Mouse (Mus musculus): ENCODE data around the gene Pyroxd2.
A peak's percentile ranks its signal among the peaks of the same experiment; 100 is the strongest.

Gene Pyroxd2

DNA sequence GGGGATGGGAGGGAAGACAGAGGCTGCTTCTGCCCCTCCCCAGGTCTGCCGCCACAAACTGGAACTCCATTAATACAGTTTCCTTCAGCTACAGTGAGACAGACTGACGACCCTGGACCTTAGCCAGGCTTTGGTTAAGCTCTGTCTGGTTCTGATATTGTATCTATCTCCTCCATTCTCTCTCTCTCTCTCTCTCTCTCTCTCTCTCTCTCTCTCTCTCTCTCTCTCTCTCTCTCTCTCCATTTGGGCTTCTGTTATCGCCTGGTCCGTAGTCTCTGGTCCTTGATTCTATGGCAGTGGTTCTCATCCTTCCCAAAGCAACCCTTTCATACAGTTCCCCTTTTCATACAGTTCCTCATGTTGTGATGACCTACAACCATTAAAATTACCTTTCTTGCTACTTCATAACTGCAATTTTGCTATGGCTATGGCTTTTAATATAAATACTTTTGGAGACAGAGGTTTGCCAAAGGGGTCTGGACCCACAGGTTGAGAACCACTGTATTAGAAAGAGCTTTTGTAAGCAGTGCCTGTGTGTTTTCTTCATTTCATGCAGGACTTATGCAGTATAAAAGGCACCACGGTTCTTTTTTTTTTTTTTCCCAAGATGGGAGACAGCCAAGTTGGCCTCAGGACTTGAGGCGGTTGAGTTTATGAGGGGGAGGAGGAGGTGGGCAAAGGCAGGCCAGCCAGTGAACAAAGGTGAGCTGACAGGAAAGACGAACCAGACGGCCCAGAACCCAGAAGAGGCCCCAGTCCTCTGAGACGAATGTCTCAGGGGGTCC is 7.3 kb downstream of the Pyroxd2 start:
- no peak for DNase-seq

DNA sequence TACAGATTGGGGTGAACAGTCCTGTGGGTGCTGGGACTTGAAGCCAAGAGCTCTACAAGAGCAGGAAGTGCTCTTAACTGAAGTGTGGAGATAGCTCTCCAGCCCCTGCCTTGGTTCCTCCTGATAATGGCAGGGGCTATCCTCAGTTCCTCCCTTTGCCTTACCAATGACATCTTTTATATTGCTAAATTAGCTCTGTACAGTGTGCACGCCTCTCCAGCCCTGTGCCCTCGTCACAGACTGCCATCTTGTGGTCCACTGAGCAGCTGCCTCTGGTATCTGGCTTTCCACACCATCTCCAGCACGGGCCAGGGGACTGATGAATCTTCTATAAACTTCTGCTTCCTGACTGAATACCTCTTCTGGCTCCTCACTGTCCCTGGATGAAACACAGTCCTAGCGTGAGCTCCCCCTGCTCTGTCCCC is 8.4 kb downstream of the Pyroxd2 start:
- DNase-seq, result peak; percentile 57

DNA sequence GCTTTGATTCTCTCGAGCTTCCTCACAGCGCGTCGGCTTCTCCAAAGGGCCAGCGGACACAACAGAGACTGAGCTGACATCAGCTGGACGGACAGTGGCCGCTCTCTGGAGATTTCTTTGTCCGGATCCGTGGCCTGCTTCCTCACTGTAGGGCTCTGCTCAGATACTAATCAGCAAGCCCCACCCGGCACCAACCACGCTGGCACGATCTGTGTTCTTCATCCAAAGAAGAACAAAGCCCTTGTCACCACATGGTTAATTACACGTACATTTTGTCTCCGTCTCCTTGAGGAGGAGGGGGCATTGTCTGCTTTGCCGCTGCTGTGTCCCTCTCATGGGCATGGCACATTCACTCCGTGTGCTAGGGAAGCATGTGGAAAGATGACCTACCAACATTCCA is 9.3 kb downstream of the Pyroxd2 start:
- no peak for DNase-seq

DNA sequence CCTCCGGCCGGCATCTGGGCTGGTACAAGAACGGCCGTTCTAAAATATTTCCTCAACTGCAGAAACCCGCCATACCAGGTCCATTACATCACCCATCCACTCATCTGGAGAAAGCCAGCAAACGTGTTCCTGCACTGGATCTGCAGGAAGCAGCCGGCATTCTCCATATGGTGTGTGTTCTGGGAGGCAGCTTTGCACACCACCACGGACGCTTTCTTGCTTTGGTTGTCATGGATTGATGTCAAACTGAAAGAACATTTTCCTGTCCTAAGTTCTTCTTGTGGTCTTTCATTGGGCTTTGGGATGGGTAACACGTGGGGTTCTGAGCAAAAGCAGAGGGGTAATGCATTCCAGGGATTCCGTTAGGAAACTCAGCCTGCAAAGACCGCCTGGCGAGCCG is 10.7 kb downstream of the Pyroxd2 start:
- no peak for DNase-seq

DNA sequence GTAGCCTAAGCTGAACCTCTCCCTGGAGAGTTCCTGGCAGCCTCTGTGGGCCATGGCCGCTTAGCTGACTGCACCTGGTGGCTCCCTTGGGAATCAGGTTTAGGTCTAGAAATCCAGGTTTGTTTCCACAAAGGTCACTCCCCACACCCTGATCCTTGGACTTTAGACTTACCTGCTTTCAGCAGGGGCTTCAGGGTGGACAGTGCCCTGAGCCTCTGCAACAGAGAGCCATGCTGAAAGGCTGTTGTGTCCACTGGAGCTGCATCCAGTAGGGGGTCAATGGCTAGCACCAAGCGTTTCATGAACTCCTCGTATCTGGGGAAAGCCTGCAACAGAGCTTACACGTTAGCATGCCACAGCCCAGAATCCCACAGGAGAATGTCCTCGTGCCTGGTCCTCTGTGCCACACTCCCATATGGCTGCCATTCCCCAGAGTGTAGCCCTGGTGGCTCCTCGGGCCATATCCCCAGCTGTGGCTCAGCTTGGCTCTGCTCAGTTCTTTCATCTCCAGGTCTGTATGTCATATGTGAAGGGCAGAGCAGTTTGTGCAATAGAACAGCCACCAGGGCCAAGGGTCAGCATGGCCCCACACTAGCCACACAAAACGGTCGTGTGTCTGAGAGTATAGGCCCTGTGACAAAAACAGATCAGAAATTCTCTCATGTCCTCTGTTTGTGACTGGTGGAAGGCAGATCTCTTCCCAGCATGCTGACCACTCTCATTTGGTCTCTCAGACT is 12.2 kb downstream of the Pyroxd2 start:
- DNase-seq, result no peak

DNA sequence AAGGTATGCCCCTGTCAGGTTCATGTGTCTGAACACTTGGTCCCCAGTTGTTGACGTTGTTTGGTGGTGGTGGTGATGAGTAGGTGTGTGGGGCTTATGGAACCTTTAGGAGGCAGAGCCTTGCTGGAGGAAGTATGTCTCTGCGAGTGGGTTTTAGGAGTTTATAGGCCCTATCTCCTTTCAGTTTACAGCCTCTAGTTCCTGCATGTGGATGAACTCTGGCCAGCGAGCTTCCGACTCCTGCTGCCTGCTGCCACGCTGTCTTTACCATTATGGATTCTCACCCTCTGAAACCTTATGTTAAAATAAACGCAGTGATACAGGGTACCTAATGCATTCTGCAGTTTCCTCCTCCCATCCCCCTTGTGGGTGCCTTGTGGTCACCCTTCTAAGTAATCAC is 12.8 kb downstream of the Pyroxd2 start:
- no peak for DNase-seq

DNA sequence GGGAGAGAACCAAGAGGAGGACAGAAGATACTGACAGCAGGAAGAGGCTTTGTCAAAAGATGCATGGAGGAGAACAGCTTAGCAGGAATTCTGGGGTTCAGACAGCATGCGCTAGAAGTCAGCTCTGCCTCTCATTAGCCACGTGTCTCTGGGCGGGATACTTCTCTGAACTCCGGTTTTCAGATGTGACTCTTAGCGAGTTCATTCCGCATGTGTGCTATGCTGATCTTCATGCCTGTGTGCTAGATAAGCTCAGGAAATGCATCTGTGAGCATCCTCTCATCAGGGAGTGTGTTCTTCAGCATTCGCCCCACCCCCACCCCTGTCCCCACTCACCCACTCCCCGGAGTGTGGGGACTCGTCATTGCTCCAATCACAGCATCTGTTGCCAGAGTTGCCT is 14.8 kb downstream of the Pyroxd2 start:
- no peak for DNase-seq

DNA sequence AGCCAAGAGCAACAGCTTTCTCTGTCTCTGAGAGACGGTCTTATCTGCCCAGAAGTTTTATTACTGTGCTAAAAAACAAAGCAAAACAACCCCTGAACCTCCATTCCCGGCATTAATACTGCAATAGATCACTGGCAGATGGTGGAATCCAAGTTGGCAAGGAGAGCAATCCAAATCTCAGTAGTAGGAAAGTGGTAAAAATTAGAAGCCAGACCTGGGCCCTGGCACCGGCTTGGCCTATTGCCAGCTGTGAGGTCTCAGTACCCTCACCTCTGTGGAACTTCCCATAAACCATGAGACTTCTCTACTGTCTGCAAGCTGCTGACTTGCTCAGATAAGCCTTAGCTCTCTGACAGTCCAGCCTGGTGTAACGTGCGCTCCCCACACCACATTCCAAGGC is 17.6 kb downstream of the Pyroxd2 start:
- no peak for DNase-seq

DNA sequence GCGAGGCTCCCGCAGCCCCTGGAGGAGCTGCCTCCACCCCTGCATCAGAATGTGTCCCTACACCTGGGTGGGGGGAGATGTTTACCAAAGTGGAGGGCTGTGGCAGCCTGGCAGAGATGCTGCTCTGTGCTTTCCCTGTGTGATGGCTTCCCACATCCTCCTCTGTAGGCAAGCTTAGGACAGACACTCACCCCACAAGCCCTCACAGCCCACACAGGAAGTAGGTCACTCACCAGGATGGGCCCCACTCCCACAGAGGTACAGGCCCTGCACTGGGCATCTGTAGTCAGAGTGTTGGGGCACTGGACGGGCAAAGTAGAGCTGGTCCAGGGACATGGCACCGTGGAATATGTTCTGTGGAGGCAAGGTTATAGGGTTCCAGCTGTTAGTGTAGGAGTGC is 25.2 kb downstream of the Pyroxd2 start:
- no peak for DNase-seq

DNA sequence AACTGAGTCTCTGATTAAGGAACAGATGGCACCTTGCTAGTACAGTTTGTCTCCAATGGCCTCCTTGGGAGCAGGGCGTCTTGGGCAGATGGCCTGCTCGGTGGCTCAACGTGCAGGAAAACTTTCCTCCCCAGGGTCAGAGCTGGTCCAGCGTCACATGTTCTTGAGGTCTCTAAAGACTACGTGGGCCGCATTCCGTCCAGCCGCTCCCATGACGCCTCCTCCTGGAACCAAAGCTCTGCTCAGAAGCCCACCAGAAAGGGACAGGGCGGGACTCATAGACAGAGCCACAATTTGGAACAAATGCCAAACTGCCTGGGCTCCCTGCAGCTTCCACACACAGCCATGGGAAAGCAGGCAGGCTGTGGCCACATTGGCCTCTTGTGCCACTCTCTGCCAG is 25.8 kb downstream of the Pyroxd2 start:
- DNase-seq, result no peak

DNA sequence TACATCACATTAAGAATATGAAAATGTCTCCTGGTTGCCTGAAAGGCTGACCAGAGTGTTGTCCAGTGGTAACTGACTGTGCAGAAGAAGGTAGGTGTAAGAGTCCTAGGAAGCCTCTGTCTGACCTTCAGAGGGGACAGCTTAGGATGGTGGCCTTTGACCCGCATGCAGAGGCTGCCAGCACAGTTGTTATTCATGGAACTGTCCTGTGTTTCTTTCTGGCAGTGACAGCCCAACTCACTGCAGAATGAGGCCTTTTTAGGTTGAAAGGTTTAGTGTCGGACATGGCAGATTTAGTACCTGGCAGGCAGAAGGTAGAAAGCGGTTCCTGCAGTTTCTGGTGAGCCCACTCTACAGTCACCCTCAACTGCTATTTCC is 26.6 kb downstream of the Pyroxd2 start:
- DNase-seq, result no peak

DNA sequence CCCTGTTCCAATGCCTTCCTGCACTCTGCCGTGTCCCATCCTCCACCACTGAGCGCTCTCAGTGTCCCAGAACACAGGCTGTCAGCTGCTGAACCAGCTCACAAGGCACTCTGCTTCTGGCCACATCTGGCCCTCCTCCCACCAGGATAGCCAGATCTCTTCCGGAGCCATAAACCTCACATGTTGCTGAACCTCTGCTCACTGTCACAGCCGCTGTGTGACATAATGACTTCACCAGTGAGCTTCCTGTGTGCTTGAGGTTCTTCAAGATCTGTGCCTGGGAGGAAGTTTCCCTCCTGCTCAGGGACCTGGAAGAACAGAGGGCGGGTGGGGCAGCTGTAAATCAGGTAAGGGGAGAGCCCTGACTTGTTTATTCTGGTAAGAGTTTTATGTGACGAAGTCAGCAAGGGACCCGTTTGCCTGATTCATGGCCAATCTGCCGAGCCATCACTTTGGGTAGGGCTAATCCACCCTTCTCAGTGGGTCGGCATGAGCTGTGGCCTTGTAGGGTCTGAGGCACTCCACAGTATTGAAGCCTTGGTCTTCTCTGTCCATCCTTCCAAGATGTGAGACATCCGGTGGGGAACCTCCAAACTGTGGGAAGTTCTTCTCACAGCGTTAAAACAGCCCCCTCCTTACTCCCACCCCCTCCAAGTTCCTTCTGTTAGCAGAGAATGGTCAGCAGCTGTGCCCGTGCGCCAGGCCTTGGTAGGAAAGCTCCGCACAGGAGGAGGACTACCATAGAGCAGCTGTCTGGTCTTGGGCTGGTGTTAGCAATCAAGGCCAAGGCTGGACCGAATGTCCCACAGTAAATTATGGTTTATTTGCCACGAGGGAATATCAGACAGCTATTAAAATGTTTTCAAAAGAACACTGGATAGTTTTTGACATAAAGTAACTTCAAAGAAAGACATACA is 27.3 kb downstream of the Pyroxd2 start:
- DNase-seq, result no peak

DNA sequence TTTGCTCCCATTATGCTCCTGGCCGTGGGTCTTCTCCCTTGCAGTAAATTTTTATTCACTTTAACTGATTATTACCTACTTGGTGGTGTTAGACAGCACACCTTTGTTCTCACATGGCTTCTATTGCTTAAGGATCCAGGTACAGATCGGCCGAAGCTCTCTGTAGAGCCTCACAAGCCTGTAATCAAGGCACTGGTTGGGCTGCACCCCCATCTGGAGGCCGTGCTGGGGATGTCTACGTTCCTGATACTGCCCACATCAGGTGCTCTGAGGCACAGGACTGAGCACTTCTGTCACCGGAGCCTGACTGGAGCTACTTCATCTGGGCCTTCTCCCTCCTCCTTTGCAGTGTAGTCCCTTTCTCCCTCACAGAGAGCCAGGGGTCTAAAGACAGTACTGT is 29.3 kb downstream of the Pyroxd2 start:
- DNase-seq, result no peak

DNA sequence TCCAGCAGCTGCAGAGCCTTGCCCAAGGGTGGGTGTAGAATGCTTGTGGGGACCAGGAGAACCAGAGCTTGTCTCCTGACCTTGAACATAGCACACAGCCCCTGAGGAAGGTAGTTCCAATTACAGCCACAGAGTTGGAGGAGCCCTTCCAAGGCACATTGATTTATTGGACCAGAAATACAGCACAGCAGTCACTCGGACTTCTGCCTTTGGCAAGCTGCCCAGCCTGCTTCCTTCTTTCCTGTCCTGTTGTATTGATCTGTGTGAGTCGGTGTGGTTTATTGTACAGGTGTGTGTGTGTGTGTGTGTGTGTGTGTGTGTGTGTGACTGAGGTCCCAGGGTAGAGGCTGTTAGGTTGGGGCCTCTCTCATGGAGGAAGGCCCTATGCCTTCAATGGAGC is 30.1 kb downstream of the Pyroxd2 start:
- DNase-seq, result no peak

DNA sequence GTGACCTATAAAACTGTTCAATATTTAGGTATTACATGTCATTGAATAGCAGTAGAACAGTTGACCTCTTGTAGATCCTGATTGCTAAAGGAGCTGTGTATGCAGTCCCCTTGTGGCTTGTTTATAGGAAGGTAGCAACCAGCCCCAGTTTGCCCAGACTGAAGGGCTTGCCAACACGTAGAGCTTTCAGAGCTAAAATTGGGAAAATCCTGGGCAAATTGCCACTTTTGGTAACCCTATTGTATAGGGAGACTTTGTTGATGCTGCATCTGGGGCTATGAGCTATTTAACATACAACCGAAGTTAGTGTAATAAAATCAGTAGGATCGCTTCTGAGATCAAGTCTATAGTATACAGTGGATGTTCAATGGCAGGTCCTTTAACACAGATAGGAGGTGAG is 34.5 kb downstream of the Pyroxd2 start:
- no peak for DNase-seq

DNA sequence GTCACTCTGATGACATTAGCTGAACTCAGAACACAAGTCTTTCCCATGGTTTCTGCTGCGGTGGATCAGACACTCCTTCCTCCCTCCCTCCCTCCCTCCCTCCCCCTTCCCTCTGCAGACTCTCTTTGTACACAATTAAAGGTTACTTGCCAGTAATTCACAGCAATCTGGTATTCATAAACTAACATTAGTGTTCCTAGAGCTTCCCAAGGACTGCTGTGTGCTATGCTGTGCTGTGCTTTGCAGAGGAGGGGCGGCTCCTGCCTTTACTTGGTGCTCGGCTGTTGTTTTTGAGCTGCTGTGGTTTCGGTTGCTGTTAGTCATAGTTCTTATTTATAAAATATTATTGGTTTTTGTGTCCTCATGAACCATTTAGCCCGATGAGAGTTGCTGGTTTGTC is 34.9 kb downstream of the Pyroxd2 start:
- DNase-seq, result no peak

DNA sequence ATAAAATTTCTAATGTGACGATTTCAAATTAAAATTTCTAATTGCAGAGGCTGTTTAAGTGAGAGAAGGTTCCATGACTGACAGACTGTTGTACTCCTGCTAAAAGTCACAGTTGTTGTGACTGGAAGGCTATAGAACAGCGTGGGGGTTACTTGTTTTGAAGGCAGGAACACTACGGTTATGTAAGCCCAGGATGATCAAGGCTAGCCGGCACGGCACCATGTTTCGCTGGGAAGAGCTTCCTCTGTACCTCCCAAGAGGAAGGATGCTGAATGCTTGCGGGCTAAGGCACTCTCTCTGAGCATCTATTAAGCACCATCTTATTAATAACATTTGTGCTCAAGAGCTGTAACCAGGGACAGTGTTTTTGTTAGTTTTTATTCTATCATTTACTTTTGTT is 36.1 kb downstream of the Pyroxd2 start:
- no peak for DNase-seq

DNA sequence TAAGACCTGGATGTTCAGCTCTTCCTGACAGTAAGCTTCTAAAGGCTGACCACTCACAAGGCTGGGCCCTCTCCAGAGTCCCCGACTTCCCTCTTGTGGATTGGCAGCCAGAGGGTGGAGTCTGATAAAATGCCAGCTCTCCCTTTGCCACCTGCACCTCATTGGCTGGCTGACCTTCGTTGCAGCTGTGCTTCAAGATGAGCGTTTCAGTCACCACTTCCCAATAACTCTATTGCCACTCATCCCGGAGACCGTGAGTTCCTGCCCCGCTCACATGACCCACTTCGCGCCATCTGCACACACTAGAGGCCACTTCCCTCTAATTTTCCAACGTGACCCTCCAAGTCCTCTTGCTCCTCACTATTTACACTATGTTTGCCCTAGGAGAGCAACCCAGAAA is 38.8 kb downstream of the Pyroxd2 start:
- no peak for DNase-seq

DNA sequence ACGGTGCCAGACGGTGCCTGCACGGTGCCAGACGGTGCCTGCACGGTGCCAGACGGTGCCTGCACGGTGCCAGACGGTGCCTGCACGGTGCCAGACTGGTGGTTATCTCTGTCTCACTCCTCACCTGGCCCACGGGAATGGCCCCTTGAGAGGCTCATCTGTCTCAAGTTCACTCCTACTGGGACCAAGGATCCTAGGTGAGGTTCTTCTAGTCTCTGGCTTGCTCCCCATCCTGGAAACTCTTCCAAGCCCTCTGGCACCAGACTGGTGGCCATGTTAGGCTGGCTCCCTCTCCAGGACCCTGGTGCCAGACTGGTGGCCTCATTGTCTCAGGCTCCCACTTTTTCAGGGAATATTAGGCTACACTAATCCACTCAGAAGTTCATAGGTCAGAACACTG is 53.1 kb downstream of the Pyroxd2 start:
- no peak for DNase-seq

DNA sequence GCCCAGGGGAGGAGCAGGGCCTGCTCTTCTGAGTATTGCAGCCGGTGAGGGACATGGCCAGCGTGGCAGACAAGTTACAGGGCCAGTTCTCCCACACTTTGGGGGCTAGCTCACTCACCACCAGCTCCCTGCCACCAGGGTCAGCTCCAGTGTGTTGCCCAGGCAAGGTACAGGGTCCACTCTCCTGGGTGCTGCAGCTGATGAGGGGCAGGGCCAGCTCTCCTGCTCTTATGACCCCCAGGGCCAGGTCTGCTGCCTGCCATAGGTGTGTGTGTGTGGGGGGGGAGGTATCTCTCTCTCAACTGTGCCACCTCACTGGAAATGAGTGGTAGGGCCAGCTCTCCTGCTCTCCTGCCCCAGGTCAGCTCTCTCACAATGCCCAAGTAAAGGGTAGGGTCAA is 54.0 kb downstream of the Pyroxd2 start:
- no peak for DNase-seq

DNA sequence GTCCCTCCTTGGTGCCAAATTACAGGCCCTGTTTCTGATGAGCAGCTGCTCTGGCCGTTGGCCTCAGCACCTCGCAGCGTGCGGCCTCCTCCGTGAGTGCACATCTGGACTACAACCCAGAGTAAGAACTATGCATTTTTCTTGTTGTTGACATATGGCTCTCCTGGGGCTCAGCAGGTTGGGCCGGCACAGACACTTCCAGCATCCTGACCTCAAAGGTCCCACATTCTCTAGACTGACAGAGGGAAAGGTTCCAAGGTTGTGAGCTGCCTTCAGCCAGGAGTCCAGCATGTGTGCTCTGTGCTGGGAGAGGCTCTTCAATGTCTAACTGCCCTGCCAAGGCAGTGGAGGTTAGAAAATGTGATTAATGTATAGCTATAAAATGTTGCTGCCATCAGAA is 55.2 kb downstream of the Pyroxd2 start:
- no peak for DNase-seq

DNA sequence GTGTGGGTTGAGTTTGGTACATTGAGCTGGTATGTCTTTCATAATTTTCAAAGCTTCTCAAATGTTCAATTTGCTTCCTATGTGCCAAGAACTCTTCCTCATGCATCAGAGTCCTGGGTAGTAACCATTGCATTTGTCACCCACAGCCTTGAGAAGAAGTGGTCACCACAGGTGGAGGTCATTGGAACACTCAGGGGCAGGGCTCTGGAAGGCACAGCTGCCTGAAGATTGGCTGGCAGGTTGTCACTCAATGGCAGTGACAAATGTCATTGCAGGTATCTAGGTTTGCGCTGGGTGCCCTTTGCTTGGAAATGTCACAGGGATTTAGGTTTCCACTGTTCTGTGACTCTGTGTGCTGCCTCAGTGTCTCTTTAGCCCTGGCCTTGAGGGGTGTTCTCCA is 62.3 kb downstream of the Pyroxd2 start:
- no peak for DNase-seq

DNA sequence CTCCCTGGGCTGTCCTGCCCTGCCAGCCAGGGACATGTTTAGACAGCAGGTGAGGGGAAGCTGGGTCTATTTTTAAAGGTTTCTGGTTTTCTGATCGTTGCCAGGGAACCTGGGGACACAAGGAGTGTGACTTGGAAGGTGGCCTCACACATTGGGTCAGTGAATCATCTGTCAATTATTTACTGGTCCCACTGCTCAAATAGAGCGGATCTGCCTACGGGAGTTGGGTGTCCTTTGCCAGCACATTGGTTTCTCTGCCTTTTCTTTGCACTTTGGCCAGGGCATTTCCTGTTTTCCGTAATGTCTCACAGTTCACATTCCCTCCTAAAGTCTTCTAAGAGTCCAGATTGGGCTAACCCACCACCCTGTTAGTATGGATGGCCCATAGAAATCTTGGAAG is 62.8 kb downstream of the Pyroxd2 start:
- no peak for DNase-seq

DNA sequence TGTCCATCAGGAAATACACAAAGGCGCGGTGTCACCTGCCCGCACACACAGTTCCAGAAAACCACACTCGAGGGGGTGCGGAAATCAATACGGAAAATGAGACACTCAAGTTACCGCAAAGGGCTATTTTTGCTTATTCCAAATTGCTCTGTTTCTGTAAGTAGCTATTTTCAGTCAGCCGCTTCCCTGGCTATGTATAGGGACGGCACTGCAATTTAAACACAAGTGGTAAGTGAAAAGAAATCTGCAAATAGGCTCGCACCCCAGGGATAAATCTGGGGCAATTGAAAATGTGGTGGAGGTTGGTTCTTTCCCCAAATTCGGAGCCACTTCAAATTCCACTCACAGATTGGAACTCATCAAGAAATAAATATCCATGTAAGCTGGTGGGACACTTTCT is 63.3 kb downstream of the Pyroxd2 start:
- DNase-seq, result no peak

Measured in right cerebral cortex, postnatal 4 days (tissue).